Mouse (Mus musculus) B cell, adult 2 months (primary cell): ENCODE results near the gene Ccdc115.
A peak's percentile ranks its signal among the peaks of the same experiment; 100 is the strongest.
"Not testable (repeated sequence)": the region's sequence is repeated elsewhere in the genome, so short reads cannot be mapped to it uniquely, and the experiment has no call there.

ENCODE experiments used
- DNase-seq, 2 experiments: peaks; one replicate each; pipeline ENCODE4 v3.0.0; 2022

The Ccdc115 gene

GRCm38 (mm10) chr1:34438381-34439051 lies 956 bp downstream of the Ccdc115 start:
- DNase-seq = no peak

GRCm38 (mm10) chr1:34437366-34437765 lies 2.1 kb downstream of the Ccdc115 start:
- not testable (repeated sequence) for DNase-seq

GRCm38 (mm10) chr1:34436374-34436773 lies 3.1 kb downstream of the Ccdc115 start:
- no peak for DNase-seq

DNA sequence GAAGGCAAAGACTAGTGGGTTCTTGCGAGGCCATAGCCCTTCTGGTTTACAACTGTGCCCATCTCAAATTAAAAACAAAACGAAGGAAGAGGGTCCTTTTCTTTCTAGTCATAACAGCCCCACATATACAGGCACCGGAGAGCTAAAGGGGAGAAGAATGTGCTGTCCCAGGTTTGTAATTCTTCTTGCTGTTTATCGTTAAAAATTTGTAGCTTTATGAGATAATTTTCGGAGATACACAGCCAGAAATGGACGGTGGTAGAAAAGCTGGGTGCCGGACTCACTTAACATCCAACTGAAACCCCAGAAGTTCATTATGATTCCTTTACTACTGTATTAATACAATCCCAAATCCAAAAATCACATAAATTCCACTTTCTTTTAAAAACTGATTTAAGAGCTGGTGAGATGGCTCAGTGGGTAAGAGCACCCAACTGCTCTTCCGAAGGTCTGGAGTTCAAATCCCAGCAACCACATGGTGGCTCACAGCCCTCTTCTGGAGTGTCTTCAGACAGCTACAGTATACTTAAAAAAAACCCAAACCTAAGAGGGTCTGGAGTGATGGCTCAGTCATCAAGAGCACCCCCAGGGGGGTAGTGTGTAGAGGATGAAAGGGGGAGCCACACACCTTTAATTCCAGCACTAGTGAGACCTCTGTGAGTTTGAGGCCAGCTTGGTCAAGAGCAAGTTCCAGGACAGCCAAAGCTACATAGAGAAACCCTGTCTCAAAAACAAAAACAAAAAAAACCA lies 3.9 kb downstream of the Ccdc115 start:
- no peak for DNase-seq

DNA sequence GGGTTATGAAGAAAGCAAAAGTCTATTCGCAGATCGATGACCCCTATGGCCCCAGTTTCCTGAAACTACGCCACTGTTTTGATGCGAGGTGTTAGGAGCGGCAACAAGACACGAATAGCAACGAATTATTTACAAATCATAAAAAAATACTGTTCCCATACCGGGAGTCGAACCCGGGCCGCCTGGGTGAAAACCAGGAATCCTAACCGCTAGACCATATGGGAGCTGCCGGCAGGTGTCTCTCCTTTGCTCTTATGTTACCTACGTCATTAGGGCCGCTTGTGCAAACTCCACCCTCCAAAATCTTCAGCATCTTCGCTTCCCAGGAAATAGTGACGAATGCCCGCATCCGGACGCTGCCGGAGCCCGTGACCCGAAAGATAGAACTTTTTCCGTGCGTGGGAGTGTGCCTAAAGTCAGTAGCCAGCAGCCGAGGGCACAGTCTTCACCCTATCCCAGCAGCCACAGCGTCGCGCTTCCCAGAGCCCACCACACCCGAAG lies 4.8 kb downstream of the Ccdc115 start:
- peak; percentile 91 for DNase-seq

DNA sequence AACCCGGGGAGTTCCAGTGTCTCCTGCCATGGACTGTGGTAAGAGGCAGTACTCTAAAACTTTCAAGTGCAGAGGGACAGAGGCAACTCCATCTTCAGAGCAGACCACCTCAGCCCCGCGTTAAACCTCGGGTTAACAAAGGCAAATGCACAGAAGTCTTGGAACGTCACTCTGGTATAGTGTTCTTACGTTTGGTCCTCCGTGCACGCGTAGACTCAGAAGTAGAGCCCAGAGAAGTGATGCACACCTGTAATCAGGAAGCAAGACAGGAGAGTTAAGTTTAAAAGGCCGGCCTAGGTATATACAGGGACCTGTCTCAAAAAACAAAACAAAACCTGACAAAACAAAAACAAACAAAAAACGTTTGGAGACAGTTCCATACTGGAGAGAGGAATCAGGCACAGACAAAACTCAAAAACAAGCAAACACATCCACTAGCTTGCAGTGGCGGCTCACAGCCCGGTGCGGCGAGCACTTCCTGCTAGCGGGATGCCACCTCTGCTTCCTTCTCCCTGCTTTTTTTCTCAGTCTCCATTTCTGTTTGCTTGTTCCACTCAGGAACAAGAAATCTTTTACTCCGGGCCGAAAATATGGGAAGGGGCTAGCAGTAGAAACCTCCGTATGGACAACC lies 5.5 kb downstream of the Ccdc115 start:
- peak; percentile 51 to 52 for DNase-seq

DNA sequence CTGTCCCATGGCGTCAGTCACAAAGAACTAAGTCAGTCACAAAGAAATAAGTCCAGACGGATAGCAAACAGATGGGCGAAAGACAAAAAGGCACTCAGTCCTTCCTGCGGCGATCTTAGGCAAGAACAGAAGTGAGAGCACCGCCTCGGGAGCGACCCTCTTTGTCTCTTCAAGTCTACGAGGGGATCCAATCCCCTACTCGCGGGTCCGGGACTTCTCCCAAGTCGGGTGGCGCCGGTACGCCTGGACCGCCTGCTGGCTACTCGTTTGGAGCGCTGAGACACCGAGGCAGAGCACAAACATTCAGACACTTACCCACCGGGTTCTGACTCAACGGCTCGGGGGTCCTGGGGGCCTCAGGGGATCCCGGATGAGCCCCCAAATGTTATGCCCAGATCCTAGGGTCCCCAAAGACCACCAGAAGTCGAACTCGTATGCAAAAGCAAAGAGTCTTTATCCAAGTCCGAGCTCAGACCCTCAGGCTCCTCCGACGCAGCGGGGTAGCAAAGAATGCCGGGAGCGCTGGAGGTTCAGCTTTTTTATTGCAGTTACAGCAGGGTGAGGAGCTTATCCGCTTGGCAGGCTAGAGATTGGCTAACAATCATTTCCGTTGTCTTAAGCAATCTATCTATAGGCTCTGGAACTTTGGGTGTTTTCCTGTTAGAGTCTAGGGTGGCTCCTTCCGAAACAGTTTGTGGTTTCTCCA lies 6.5 kb downstream of the Ccdc115 start:
- DNase-seq = peak; percentile 38 to 41

GRCm38 (mm10) chr1:34432411-34432775 lies 7.1 kb downstream of the Ccdc115 start:
- DNase-seq = no peak

DNA sequence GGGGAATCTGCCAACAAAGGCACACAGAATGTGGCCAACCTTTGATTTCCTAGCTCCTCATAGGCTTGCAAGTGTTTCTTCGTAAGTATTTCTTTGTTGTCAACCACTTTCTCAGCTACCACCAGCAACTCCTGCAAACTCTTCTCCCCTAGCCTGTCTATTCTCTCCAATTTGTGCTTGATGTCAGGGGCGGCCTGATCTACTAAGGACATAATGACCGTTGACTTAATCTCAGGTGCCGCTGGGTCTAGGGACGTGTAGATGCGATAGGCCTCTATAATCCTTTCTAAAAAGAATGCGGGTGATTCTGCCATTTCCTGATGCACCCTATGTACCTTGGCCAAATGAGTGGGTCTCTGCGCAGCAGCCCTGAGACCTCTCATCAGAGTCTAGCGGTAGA lies 8.0 kb downstream of the Ccdc115 start:
- DNase-seq = no peak

GRCm38 (mm10) chr1:34430981-34431380 lies 8.5 kb downstream of the Ccdc115 start:
- DNase-seq = no peak

DNA sequence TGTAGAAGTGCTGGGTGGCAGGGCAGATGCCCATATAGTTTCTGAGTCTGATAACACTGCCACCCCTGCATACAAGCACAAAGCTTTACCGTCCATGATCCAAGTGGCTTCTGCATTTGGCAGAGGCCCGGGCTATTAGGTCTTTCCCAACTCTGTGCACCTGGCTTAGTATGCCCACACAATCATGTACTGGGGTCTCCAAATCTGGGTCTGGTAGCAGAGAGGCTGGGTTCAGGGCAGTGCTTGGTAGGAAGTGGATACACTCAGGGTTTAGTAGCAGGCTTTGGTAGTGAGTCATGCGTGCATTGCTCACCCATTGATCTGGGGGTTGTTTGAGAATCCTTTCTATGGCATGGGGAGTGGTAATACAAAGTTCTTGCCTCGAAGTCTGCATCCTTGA lies 10.2 kb downstream of the Ccdc115 start:
- DNase-seq = no peak

- DNase-seq = no peak
Measured at GRCm38 (mm10) chr1:34428466-34428865, 11.0 kb downstream of the Ccdc115 start.

- no peak for DNase-seq
Measured at GRCm38 (mm10) chr1:34399182-34399953, 40.1 kb downstream of the Ccdc115 start.

GRCm38 (mm10) chr1:34396321-34396720 lies 43.2 kb downstream of the Ccdc115 start:
- DNase-seq = no peak

DNA sequence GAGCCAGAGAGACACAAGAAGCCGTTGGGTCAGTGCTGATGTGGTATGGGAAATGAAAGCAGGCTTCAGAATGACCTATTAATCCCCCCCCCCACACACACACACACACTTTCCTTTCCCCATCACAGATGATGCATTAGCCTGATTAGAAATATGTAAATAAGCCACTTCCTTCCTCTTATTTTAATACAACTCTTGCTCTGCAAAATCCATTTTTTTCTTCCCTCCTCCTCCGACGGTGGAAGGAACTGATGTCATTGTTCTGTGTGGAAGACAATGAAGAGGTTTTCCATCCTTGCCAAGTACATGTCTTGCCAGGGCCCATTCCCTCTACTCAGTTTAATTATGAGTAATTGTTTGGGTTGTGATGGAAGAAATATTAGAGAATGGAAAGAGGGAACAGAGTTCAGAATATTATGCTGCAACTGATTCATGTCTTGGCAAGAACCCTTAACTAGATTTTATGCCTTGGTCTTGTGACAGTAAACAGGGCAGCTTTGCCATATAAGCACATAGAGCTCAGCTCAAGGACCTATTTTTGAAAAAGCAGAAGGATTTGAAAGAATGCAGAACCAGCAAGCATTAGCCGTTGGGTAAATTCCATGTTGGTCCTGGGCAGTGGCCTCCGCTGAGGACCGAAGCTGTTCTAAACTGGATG lies 50.1 kb downstream of the Ccdc115 start:
- DNase-seq = no peak

GRCm38 (mm10) chr1:34388849-34389233 lies 50.6 kb downstream of the Ccdc115 start:
- DNase-seq = no peak

DNA sequence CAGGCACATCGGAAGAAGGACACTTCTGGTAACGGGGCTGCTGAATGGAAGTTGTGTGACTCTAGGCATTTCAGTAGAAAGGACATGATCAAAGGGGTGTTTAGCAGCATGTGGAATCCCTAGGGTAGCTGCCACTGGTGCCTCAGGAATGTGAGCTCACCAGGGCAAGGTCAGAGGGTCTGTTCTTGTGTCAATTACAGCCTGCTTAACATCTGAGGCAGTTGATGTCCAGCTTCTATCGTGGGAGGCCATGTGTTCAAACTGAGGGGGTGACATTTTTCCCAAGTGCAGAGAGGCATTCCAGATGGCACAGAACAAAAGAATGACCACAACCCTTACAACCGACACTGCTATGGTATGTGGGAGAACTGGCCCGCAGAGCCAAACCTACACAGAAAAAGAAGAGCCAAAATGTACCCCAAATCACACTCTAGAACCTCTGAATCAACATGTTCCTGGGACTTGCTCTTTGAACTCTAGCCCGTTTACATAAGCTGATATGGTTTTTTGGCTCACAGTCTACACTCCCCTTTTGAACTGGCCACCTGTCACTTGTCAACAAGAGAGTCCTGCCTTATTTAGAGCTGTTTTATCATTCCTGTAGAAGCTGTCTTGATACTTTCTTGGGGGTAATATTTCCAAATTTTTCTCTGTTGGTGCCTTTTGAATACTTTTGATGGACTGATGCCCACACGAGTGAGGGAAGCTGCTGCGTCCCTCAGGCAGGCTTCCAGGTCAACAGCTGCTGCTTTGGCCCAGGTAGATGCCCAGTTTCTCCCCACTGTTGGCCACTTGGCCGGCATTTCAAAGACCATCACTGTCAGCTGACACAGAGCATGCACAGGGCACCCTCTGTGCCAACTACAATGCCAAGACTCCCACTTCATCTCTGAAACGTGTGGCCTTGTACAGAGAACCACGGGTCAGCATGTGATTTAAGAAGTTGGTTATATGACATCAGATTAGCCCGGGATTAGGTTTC lies 51.8 kb downstream of the Ccdc115 start:
- no peak for DNase-seq
